ENCODE assay signal across 16 mouse cellular contexts in genomic region chr19:16204776-16205680, GRCm38 (mm10).
DNase-seq lines count a peak whose midpoint lies in the region; ATAC-seq lines count a peak whose summit lies in the region.
"Had no signal": no experiment of that assay in that cellular context is flagged by ENCODE, and none has a peak within 500 bp of the region (broad histone marks: within the 10 kb centered on the region; RNA-seq: fewer than 3 reads in every experiment).

No protein-coding gene starts in this region.

- no peak for ATAC-seq in kidney, embryonic 15.5 days (replicated peaks; ENCODE audit: low FRiP score)
- peak; percentile 17 for ATAC-seq in CD4-positive, CD25-positive, alpha-beta regulatory T cell, adult 4 months
- no peak for ATAC-seq in heart, embryonic 12.5 days (ENCODE audit: insufficient number of reproducible peaks, low FRiP score)
- ATAC-seq in hindbrain, embryonic 12.5 days (ENCODE audit: low FRiP score) = no peak
- ATAC-seq: intestine, embryonic 16.5 days had no signal

- no peak overlapping the region for H3K9ac ChIP-seq in kidney, embryonic 15.5 days
- no peak overlapping the region for H3K9ac ChIP-seq in heart, embryonic 12.5 days
- H3K9ac ChIP-seq in hindbrain, embryonic 12.5 days = no peak overlapping the region
- H3K9ac ChIP-seq: embryonic facial prominence, embryonic 13.5 days; forebrain, embryonic 12.5 days had no signal

- H3K27ac ChIP-seq in kidney, embryonic 15.5 days = no peak overlapping the region
- H3K27ac ChIP-seq in heart, embryonic 12.5 days (ENCODE audit: poor library complexity, severe bottlenecking) = no peak overlapping the region
- H3K27ac ChIP-seq in hindbrain, embryonic 12.5 days = no peak overlapping the region
- H3K27ac ChIP-seq: embryonic facial prominence, embryonic 13.5 days; forebrain, embryonic 12.5 days had no signal

- DNase-seq in kidney, postnatal 14 days = peak; percentile 36
- DNase-seq in induced T-regulatory cell, adult 2 months (ENCODE audit: low read depth) = peak; percentile 48
- peak; percentile 32 to 68 for DNase-seq in lung, postnatal 4 days
- no peak for DNase-seq in thymus, postnatal 36 days
- DNase-seq: cerebellum, adult 11 months; heart, adult 11 months; heart, postnatal 36 days; thymus, postnatal 14 days had no signal

- H3K36me3 ChIP-seq in kidney, embryonic 15.5 days = no peaks in the 10 kb centered on the region
- no peaks in the 10 kb centered on the region for H3K36me3 ChIP-seq in heart, embryonic 12.5 days
- H3K36me3 ChIP-seq in hindbrain, embryonic 12.5 days = no peaks in the 10 kb centered on the region
- H3K36me3 ChIP-seq: forebrain, embryonic 12.5 days had no signal

- no peaks in the 10 kb centered on the region for H3K9me3 ChIP-seq in kidney, embryonic 15.5 days (replicated peaks)
- H3K9me3 ChIP-seq in heart, embryonic 12.5 days (replicated peaks) = no peaks in the 10 kb centered on the region
- H3K9me3 ChIP-seq in hindbrain, embryonic 12.5 days (replicated peaks) = no peaks in the 10 kb centered on the region
- H3K9me3 ChIP-seq: embryonic facial prominence, embryonic 13.5 days; forebrain, embryonic 12.5 days had no signal

- no peaks in the 10 kb centered on the region for H3K27me3 ChIP-seq in kidney, embryonic 15.5 days
- no peaks in the 10 kb centered on the region for H3K27me3 ChIP-seq in heart, embryonic 12.5 days (replicated peaks)
- no peaks in the 10 kb centered on the region for H3K27me3 ChIP-seq in hindbrain, embryonic 12.5 days
- H3K27me3 ChIP-seq: embryonic facial prominence, embryonic 13.5 days; forebrain, embryonic 12.5 days had no signal

- peaks cover 22% of the 10 kb centered on the region for H3K4me1 ChIP-seq in kidney, embryonic 15.5 days
- H3K4me1 ChIP-seq in heart, embryonic 12.5 days (replicated peaks) = peaks cover 27% of the 10 kb centered on the region
- H3K4me1 ChIP-seq in hindbrain, embryonic 12.5 days = peaks cover 4% of the 10 kb centered on the region; the same call in 1 of the 2 replicates
- H3K4me1 ChIP-seq: forebrain, embryonic 12.5 days had no signal

- no peak overlapping the region for H3K4me2 ChIP-seq in kidney, embryonic 15.5 days
- H3K4me2 ChIP-seq in heart, embryonic 12.5 days = no peak overlapping the region
- no peak overlapping the region for H3K4me2 ChIP-seq in hindbrain, embryonic 12.5 days (replicated peaks)
- H3K4me2 ChIP-seq: embryonic facial prominence, embryonic 13.5 days; forebrain, embryonic 12.5 days; liver, embryonic 11.5 days had no signal

- H3K4me3 ChIP-seq in kidney, embryonic 15.5 days (replicated peaks) = no peak overlapping the region
- no peak overlapping the region for H3K4me3 ChIP-seq in heart, embryonic 12.5 days
- H3K4me3 ChIP-seq in hindbrain, embryonic 12.5 days = no peak overlapping the region
- H3K4me3 ChIP-seq: embryonic facial prominence, embryonic 13.5 days; forebrain, embryonic 12.5 days had no signal

- WGBS in kidney, embryonic 15.5 days = 59% methylated on average over 7 of the region's 7 CpGs
- 75% methylated on average over 7 of the region's 7 CpGs for WGBS in heart, embryonic 12.5 days
- 92% methylated on average over 7 of the region's 7 CpGs for WGBS in hindbrain, embryonic 12.5 days

Comparison
In these comparisons a context has a peak if more than half of its experiments do, and no peak if none do; other contexts are left out.
1. DNase-seq: peak in kidney, postnatal 14 days (single experiment), induced T-regulatory cell, adult 2 months (single experiment) and lung, postnatal 4 days (2 of 2); none in thymus, postnatal 36 days (0 of 2).